Mouse (Mus musculus) megakaryocyte, embryonic 14.5 days (primary cell): ENCODE measurements around the gene Slc12a6.

Experiments used
- FLI1 ChIP-seq: IDR thresholded peaks from 2 replicates; pipeline ENCODE4 v1.6.1; 2012; ENCODE audit warnings: low read length, inconsistent platforms, mixed read lengths
- GATA1 ChIP-seq: IDR thresholded peaks from 3 replicates; pipeline ENCODE4 v1.6.1; 2012; ENCODE audit warnings: mixed read lengths, low read length, inconsistent platforms, borderline replicate concordance

DNA sequence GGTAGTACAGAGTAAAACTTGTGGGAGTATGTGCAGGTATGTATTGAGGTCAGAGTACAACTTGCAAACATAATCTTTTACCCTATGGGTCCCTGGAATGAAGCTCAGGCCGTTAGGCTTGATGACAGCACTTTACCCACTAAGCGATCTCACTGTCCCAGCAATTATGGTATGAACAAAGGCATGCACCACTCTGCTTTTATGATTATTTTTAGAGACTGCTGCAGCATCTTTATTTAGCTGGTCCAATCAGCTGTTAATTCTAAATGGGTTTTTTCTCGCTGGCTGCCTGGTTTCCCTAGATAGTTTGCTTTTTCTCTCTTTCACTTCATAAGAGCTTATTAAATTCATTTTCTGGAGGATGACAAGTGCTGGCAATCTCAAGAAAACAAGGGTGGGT lies 30.6 kb downstream of the Slc12a6 start:
- TF ChIP-seq GATA1 = no peak
- no peak for TF ChIP-seq FLI1
